Mouse (Mus musculus): ENCODE data around the gene Il1f9. TPM values are rescaled to one million over a fixed set of nuclear protein-coding genes. Genes with fewer than 3 reads are reported as not detected.
A peak's percentile ranks its signal among the peaks of the same experiment; 100 is the strongest.
"Not testable (repeated sequence)": the region's sequence is repeated elsewhere in the genome, so short reads cannot be mapped to it uniquely, and the experiment has no call there.

Gene Il1f9
- polyA plus RNA-seq (2015; fragmentation: Nextera tagmentation; extraction: Ambion mirVana) = not detected in 2 replicates

DNA sequence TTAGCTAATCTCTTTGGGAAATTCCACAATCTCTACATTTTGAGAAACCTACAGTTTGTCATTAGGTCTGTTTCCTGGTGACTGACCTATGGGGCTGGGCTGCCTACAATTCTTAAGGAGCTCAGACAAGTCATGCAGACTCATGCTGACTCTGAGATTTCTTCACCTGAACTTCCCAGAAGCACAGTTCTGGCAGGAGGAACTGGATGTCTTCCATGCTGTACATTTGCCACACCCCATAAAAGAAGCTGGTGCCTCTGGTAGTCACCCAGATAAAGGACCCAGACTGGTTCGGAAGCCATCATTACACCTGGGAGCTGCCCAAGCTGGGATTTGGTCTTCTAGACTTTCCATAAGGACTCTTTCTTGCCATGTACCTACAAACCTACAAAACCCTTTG, at the start of gene Il1f9:
Gene Il1f9, plus strand, starts transcription at position 301 of the 400 bp plus-strand sequence.
- 96% methylated on average over 1 of the region's 1 CpGs for WGBS
- no peak within 1 kb of the TSS for H3K27ac ChIP-seq (ENCODE audit: low read depth, low read length)
- H3K36me3 ChIP-seq (ENCODE audit: control insufficient read depth, insufficient read depth) = no peaks in the 10 kb centered on the region
- no peaks in the 10 kb centered on the region for H3K4me1 ChIP-seq (replicated peaks; ENCODE audit: control insufficient read depth, insufficient read depth, low read length)
- no peak for TF ChIP-seq CTCF (IDR thresholded peaks at IDR 0.05; ENCODE audit: low read depth)
- no peak within 1 kb of the TSS for H3K4me3 ChIP-seq (ENCODE audit: low read depth, low read length)
- H3K27me3 ChIP-seq (replicated peaks; ENCODE audit: control insufficient read depth, insufficient read depth, low read length) = no peaks in the 10 kb centered on the region
- ATAC-seq = no peak
- H3K9me3 ChIP-seq (ENCODE audit: control insufficient read depth) = no peaks in the 10 kb centered on the region
- H3K9ac ChIP-seq (ENCODE audit: low read depth, low read length) = no peak within 1 kb of the TSS
- H3K4me2 ChIP-seq (replicated peaks; ENCODE audit: low read depth) = no peak within 1 kb of the TSS

DNA sequence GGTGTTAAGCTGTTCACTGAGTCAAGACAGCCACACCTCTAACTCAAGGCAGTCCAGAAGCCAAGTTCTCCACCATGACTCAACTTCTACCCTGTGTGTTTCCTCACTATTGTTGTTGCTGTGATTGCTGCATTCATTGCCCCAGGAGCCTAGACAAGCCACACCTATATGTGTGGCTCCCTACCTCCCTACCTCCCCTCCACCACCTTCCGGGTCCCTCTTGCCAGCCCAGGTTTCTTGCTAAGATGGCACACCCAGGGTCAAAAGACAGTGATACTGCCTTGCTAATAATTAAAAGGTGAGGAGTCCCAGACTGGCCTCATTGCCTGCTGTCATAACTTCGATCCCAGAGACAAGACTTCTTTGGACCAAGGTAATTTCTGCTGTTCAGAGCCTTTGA, 33.4 kb upstream of the Il1f9 start, which contains the start of gene Il1f8:
Gene Il1f8, plus strand, starts transcription at position 301 of the 400 bp plus-strand sequence.
- H3K9ac ChIP-seq (ENCODE audit: low read depth, low read length) = no peak within 1 kb of the TSS
- no peak for ATAC-seq
- H3K27me3 ChIP-seq (replicated peaks; ENCODE audit: control insufficient read depth, insufficient read depth, low read length) = no peaks in the 10 kb centered on the region
- H3K4me3 ChIP-seq (ENCODE audit: low read depth, low read length) = no peak within 1 kb of the TSS
- no peak for TF ChIP-seq CTCF (IDR thresholded peaks at IDR 0.05; ENCODE audit: low read depth)
- no peaks in the 10 kb centered on the region for H3K4me1 ChIP-seq (replicated peaks; ENCODE audit: control insufficient read depth, insufficient read depth, low read length)
- WGBS = 63% methylated on average over 2 of the region's 2 CpGs
- no peak within 1 kb of the TSS for H3K27ac ChIP-seq (ENCODE audit: low read depth, low read length)
- no peaks in the 10 kb centered on the region for H3K36me3 ChIP-seq (ENCODE audit: control insufficient read depth, insufficient read depth)
- no peak within 1 kb of the TSS for H3K4me2 ChIP-seq (replicated peaks; ENCODE audit: low read depth)
- H3K9me3 ChIP-seq (ENCODE audit: control insufficient read depth) = no peaks in the 10 kb centered on the region

DNA sequence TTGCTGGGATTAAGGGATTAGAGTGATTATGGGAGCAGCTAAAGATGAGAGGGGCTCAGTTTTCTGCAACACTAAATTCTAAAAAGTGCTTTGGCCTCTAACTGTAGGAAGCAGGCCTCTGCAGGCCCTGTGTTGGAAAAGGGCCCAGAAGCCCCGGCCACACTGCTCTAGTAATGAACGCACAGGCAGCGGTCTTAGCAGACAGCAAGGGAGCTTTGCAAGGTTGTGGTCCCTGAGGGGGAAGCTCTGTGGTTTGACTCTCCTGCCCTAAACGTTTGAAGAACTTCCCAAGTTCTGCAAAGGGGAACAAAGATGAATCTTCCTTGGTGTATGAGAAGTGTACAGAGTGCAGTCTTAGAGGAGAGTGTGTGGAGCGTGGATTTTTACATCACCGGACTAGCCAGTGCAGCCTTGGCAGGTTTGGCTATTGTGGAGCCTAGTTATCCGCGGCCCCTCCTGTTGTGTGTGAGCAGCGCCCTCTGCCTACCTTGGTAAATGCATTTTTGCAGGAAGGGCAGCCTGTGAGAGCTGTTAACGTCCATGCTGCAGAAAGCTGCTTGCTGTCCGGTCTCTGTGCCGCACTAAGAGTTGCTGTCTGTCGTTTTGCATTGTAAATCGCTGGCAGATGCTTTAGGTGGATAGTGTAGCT, 4.5 kb upstream of the Il1f9 start:
- not testable (repeated sequence) for H3K4me1 ChIP-seq (replicated peaks; ENCODE audit: control insufficient read depth, insufficient read depth, low read length); ATAC-seq; H3K4me3 ChIP-seq (ENCODE audit: low read depth, low read length); H3K9me3 ChIP-seq (ENCODE audit: control insufficient read depth); H3K9ac ChIP-seq (ENCODE audit: low read depth, low read length); H3K27me3 ChIP-seq (replicated peaks; ENCODE audit: control insufficient read depth, insufficient read depth, low read length); H3K36me3 ChIP-seq (ENCODE audit: control insufficient read depth, insufficient read depth); H3K27ac ChIP-seq (ENCODE audit: low read depth, low read length)
- 24% methylated on average over 14 of the region's 14 CpGs for WGBS
- H3K4me2 ChIP-seq (replicated peaks; ENCODE audit: low read depth) = 0 out of 2 replicates have a peak overlapping the region, but pooled peaks have one; percentile 21
- peak; percentile 65 for TF ChIP-seq CTCF (IDR thresholded peaks at IDR 0.05; ENCODE audit: low read depth)

DNA sequence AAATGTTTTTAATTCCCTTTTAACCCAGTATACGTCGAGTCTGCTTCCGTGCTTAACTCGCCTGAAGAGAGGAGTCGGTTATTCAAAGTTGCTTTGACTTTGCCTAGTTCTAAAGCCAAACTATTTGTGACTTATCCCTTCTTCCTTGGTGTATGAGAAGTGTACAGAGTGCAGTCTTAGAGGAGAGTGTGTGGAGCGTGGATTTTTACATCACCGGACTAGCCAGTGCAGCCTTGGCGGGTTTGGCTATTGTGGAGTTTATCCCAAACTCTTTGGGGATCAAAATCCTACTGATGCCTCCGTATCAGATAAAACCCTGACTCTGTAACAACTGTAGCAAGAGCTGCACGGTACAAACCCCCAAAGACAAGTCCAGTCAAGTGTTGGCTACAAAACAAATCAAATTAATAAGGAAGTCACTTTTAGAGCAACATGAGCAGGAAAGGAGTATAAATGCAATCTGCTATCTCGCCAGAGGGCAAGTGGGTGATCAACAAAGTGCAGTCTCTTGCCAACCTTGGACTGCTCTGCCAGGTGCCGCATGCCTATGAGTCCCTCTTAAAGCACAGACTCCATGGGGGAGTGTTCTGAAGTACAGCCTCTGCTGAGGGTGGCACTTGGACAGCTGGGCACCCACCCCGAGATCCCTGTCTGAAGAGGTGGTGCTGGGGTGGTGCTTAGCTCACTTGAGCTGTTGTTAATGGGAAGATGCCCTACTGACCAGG, 3.7 kb upstream of the Il1f9 start:
- 0 out of 2 replicates have a peak overlapping the region, but pooled peaks have one; percentile 21 for H3K4me2 ChIP-seq (replicated peaks; ENCODE audit: low read depth)
- WGBS = 61% methylated on average over 13 of the region's 13 CpGs
- H3K9me3 ChIP-seq (ENCODE audit: control insufficient read depth); H3K27ac ChIP-seq (ENCODE audit: low read depth, low read length); H3K36me3 ChIP-seq (ENCODE audit: control insufficient read depth, insufficient read depth); H3K4me3 ChIP-seq (ENCODE audit: low read depth, low read length); H3K9ac ChIP-seq (ENCODE audit: low read depth, low read length); H3K4me1 ChIP-seq (replicated peaks; ENCODE audit: control insufficient read depth, insufficient read depth, low read length); ATAC-seq; H3K27me3 ChIP-seq (replicated peaks; ENCODE audit: control insufficient read depth, insufficient read depth, low read length): not testable (repeated sequence)

DNA sequence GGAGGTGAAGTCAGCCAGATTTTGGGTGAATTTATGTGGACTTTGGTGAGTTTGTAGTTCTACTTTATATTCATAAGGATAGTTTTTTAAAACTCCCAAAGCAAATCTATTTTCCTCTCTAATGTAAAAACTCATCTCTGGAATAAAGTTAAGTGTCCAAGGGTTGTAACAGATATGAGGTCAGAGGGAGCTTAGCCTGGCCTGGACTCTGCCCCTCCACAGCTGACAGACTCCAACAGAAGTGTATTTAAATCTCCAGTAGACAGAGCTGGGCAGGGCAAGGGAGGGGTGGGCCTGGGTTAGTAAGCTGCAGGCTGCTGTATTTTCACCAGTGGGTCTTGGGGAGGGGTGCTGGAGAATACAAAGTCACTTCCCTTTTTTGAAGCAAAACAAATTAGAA, 2.2 kb upstream of the Il1f9 start:
- not testable (repeated sequence) for H3K4me2 ChIP-seq (replicated peaks; ENCODE audit: low read depth); ATAC-seq; H3K36me3 ChIP-seq (ENCODE audit: control insufficient read depth, insufficient read depth); H3K9me3 ChIP-seq (ENCODE audit: control insufficient read depth); H3K4me3 ChIP-seq (ENCODE audit: low read depth, low read length); H3K27me3 ChIP-seq (replicated peaks; ENCODE audit: control insufficient read depth, insufficient read depth, low read length); H3K27ac ChIP-seq (ENCODE audit: low read depth, low read length); H3K9ac ChIP-seq (ENCODE audit: low read depth, low read length); H3K4me1 ChIP-seq (replicated peaks; ENCODE audit: control insufficient read depth, insufficient read depth, low read length)

DNA sequence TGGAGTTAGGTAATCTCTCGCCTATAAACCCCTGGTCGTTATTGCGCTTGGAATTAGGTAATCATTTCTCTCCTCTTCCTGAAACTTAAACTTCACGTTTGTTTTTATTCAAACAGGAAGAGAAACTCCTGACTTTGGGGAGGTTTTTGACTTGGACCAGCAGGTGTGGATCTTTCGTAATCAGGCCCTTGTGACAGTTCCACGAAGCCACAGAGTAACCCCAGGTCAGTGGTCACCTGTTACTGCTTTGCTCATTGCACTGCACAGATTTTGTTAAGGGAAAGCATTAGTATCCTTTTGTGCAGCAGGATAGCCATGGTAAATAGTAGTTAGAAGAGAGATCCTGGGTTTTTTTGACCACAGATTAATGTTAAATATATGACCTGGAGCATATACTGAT, 1.3 kb downstream of the Il1f9 start:
- Histone ChIP-seq H3K27ac (ENCODE audit: low read depth, low read length) (no peak overlapping the region), H3K36me3 (ENCODE audit: control insufficient read depth, insufficient read depth) (no peaks in the 10 kb centered on the region), H3K9ac (ENCODE audit: low read depth, low read length) (no peak overlapping the region), H3K4me3 (ENCODE audit: low read depth, low read length) (no peak overlapping the region), H3K4me1 (replicated peaks; ENCODE audit: control insufficient read depth, insufficient read depth, low read length) (no peaks in the 10 kb centered on the region), H3K27me3 (replicated peaks; ENCODE audit: control insufficient read depth, insufficient read depth, low read length) (no peaks in the 10 kb centered on the region), H3K4me2 (replicated peaks; ENCODE audit: low read depth) (no peak overlapping the region), H3K9me3 (ENCODE audit: control insufficient read depth) (no peaks in the 10 kb centered on the region)
- WGBS = 60% methylated on average over 6 of the region's 6 CpGs
- no peak for TF ChIP-seq CTCF (IDR thresholded peaks at IDR 0.05; ENCODE audit: low read depth)
- no peak for ATAC-seq
